Mouse (Mus musculus) cerebellum, adult 18-20 months (tissue): ENCODE measurements around the gene Pus3.
A peak's percentile ranks its signal among the peaks of the same experiment; 100 is the strongest.
"Not testable (repeated sequence)": the region's sequence is repeated elsewhere in the genome, so short reads cannot be mapped to it uniquely, and the experiment has no call there.

ENCODE experiments used
- DNase-seq, 2 experiments: peaks; one replicate each; pipeline ENCODE4 v3.0.0; 2021

Gene Pus3

GRCm38 (mm10) chr9:35546745-35547144 lies 11.7 kb upstream of the Pus3 start:
- no peak for DNase-seq

- no peak for DNase-seq
These were observed 9.9 kb upstream of the Pus3 start for GRCm38 (mm10) chr9:35548455-35548854.

- no peak for DNase-seq
These were observed 1.8 kb upstream of the Pus3 start for GRCm38 (mm10) chr9:35556494-35557102.

- DNase-seq = peak; percentile 86 to 88
These were observed 855 bp downstream of the Pus3 start for GRCm38 (mm10) chr9:35559009-35559890.

GRCm38 (mm10) chr9:35561076-35561475 lies 2.7 kb downstream of the Pus3 start:
- no peak for DNase-seq

- DNase-seq = no peak
These were observed 3.2 kb downstream of the Pus3 start for GRCm38 (mm10) chr9:35561583-35561982.

GRCm38 (mm10) chr9:35564536-35565240 lies 6.3 kb downstream of the Pus3 start:
- no peak for DNase-seq

- no peak for DNase-seq
These were observed 9.6 kb downstream of the Pus3 start for GRCm38 (mm10) chr9:35567995-35568394.

GRCm38 (mm10) chr9:35569571-35570534 lies 11.5 kb downstream of the Pus3 start, which contains the start of the genes Pate2 and Hyls1:
Pate2 (plus strand) TSS chr9:35570284.
Hyls1 (minus strand) TSS chr9:35570398.
- peak; percentile 93 to 96 for DNase-seq

GRCm38 (mm10) chr9:35570663-35571062 lies 12.3 kb downstream of the Pus3 start:
- DNase-seq = no peak

GRCm38 (mm10) chr9:35574416-35574815 lies 16.0 kb downstream of the Pus3 start:
- no peak for DNase-seq

GRCm38 (mm10) chr9:35587674-35588073 lies 29.3 kb downstream of the Pus3 start:
- no peak for DNase-seq

GRCm38 (mm10) chr9:35592903-35593302 lies 34.5 kb downstream of the Pus3 start:
- no peak for DNase-seq

- DNase-seq = no peak
These were observed 49.4 kb downstream of the Pus3 start for GRCm38 (mm10) chr9:35607647-35608405.

- no peak for DNase-seq
These were observed 53.4 kb downstream of the Pus3 start, which contains the start of gene Pate4 for GRCm38 (mm10) chr9:35611841-35612240. Pate4 (minus strand) TSS chr9:35611941.

- DNase-seq = no peak
These were observed 55.6 kb downstream of the Pus3 start for GRCm38 (mm10) chr9:35614005-35614404.

- DNase-seq = not testable (repeated sequence)
These were observed 58.4 kb downstream of the Pus3 start for GRCm38 (mm10) chr9:35616784-35617183.
